Mouse (Mus musculus): ENCODE results near the gene Zdhhc1. TPM values are rescaled to one million over a fixed set of nuclear protein-coding genes. Genes with fewer than 3 reads are reported as not detected.

Zdhhc1 gene
- polyA plus RNA-seq, 1 experiment from 2014 or later: 20.1 TPM

Other genes with a start within 250 kb of the Zdhhc1 start
- 18.8 and 19.5 TPM in 2 replicates for gene B3gnt9, start 241.7 kb downstream of the Zdhhc1 start, polyA plus RNA-seq (2015; fragmentation: Nextera tagmentation; extraction: Ambion mirVana)
- gene Tradd, start 232.3 kb downstream of the Zdhhc1 start, polyA plus RNA-seq (2015; fragmentation: Nextera tagmentation; extraction: Ambion mirVana): 36.7 and 39.2 TPM in 2 replicates
- 4.4 and 5.0 TPM in 2 replicates for gene Fbxl8, start 232.3 kb downstream of the Zdhhc1 start, polyA plus RNA-seq (2015; fragmentation: Nextera tagmentation; extraction: Ambion mirVana)
- 0.10 and 0.11 TPM in 2 replicates for gene Hsf4, start 227.1 kb downstream of the Zdhhc1 start, polyA plus RNA-seq (2015; fragmentation: Nextera tagmentation; extraction: Ambion mirVana)
- gene Nol3, start 220.8 kb downstream of the Zdhhc1 start, polyA plus RNA-seq (2015; fragmentation: Nextera tagmentation; extraction: Ambion mirVana): 1.0 and 1.2 TPM in 2 replicates
- gene 4931428F04Rik, start 207.0 kb downstream of the Zdhhc1 start, polyA plus RNA-seq (2015; fragmentation: Nextera tagmentation; extraction: Ambion mirVana): 8.3 and 8.6 TPM in 2 replicates
- 8.0 and 8.7 TPM in 2 replicates for gene Exoc3l, start 200.8 kb downstream of the Zdhhc1 start, polyA plus RNA-seq (2015; fragmentation: Nextera tagmentation; extraction: Ambion mirVana)
- gene E2f4, start 199.2 kb downstream of the Zdhhc1 start, polyA plus RNA-seq (2015; fragmentation: Nextera tagmentation; extraction: Ambion mirVana): 84.9 and 90.4 TPM in 2 replicates
- gene Elmo3, start 191.3 kb downstream of the Zdhhc1 start, polyA plus RNA-seq (2015; fragmentation: Nextera tagmentation; extraction: Ambion mirVana): 18.3 and 21.2 TPM in 2 replicates
- gene Lrrc29, start 170.6 kb downstream of the Zdhhc1 start, polyA plus RNA-seq (2015; fragmentation: Nextera tagmentation; extraction: Ambion mirVana): 1.3 and 2.3 TPM in 2 replicates
- gene Tmem208, start 170.5 kb downstream of the Zdhhc1 start, polyA plus RNA-seq (2015; fragmentation: Nextera tagmentation; extraction: Ambion mirVana): 128 and 151 TPM in 2 replicates
- 1.3 and 1.9 TPM in 2 replicates for gene Fhod1, start 148.9 kb downstream of the Zdhhc1 start, polyA plus RNA-seq (2015; fragmentation: Nextera tagmentation; extraction: Ambion mirVana)
- 1.4 and 1.7 TPM in 2 replicates for gene Slc9a5, start 148.1 kb downstream of the Zdhhc1 start, polyA plus RNA-seq (2015; fragmentation: Nextera tagmentation; extraction: Ambion mirVana)
- gene Plekhg4, start 123.6 kb downstream of the Zdhhc1 start, polyA plus RNA-seq (2015; fragmentation: Nextera tagmentation; extraction: Ambion mirVana): 0.10 and 0.27 TPM in 2 replicates
- 0.05 TPM in 1 of 2 replicates, not detected in the other for gene Kctd19, start 83.4 kb downstream of the Zdhhc1 start, polyA plus RNA-seq (2015; fragmentation: Nextera tagmentation; extraction: Ambion mirVana)
- 0.24 and 0.26 TPM in 2 replicates for gene Lrrc36, start 83.3 kb downstream of the Zdhhc1 start, polyA plus RNA-seq (2015; fragmentation: Nextera tagmentation; extraction: Ambion mirVana)
- gene Tppp3, start 25.4 kb downstream of the Zdhhc1 start, polyA plus RNA-seq (2015; fragmentation: Nextera tagmentation; extraction: Ambion mirVana): 38.1 and 39.3 TPM in 2 replicates
- gene Hsd11b2, start 21.9 kb upstream of the Zdhhc1 start, polyA plus RNA-seq (2015; fragmentation: Nextera tagmentation; extraction: Ambion mirVana): 2.7 and 3.0 TPM in 2 replicates
- 78.2 and 89.4 TPM in 2 replicates for gene Atp6v0d1, start 69.1 kb upstream of the Zdhhc1 start, polyA plus RNA-seq (2015; fragmentation: Nextera tagmentation; extraction: Ambion mirVana)
- gene Ripor1, start 108.4 kb upstream of the Zdhhc1 start, polyA plus RNA-seq (2015; fragmentation: Nextera tagmentation; extraction: Ambion mirVana): 18.4 and 18.5 TPM in 2 replicates
- gene Ctcf, start 139.7 kb upstream of the Zdhhc1 start, polyA plus RNA-seq (2015; fragmentation: Nextera tagmentation; extraction: Ambion mirVana): 96.4 and 106 TPM in 2 replicates
- gene Agrp, start 140.5 kb upstream of the Zdhhc1 start, polyA plus RNA-seq (2015; fragmentation: Nextera tagmentation; extraction: Ambion mirVana): 0.57 and 0.88 TPM in 2 replicates
- gene Carmil2, start 189.4 kb upstream of the Zdhhc1 start, polyA plus RNA-seq (2015; fragmentation: Nextera tagmentation; extraction: Ambion mirVana): 1.0 and 1.1 TPM in 2 replicates
- gene Acd, start 204.2 kb upstream of the Zdhhc1 start, polyA plus RNA-seq (2015; fragmentation: Nextera tagmentation; extraction: Ambion mirVana): 46.1 and 51.1 TPM in 2 replicates
- gene Pard6a, start 204.2 kb upstream of the Zdhhc1 start, polyA plus RNA-seq (2015; fragmentation: Nextera tagmentation; extraction: Ambion mirVana): 12.7 and 13.4 TPM in 2 replicates
- 0.13 TPM in 1 of 2 replicates, not detected in the other for gene 4933405L10Rik, start 210.8 kb upstream of the Zdhhc1 start, polyA plus RNA-seq (2015; fragmentation: Nextera tagmentation; extraction: Ambion mirVana)
- gene Enkd1, start 211.3 kb upstream of the Zdhhc1 start, polyA plus RNA-seq (2015; fragmentation: Nextera tagmentation; extraction: Ambion mirVana): 15.8 and 17.3 TPM in 2 replicates